Mouse (Mus musculus): Measurements from ENCODE around the gene Sirpa.

- TF ChIP-seq CTCF (IDR thresholded peaks at IDR 0.05; ENCODE audit: low read depth) (no peak), EP300 (IDR thresholded peaks at IDR 0.05; ENCODE audit: low read depth) (no peak)
Observed at GRCm38 (mm10) chr2:129556081-129556480, 36.6 kb upstream of the Sirpa start.

All from liver, postnatal 0 days (tissue).